Mouse (Mus musculus) heart, embryonic 11.5 days (tissue): ENCODE results near the gene Radil. TPM values are rescaled to one million over a fixed set of nuclear protein-coding genes. Genes with fewer than 3 reads are reported as not detected.

ENCODE experiments used
- ATAC-seq: fragments of 200-750 bp; cut with Nextera tagmentation; replicated peaks from 2 replicates; pipeline ENCODE4 v1.8.0; 2017; ENCODE audit warnings: moderate library complexity; ENCODE audit not compliant: insufficient number of reproducible peaks, low FRiP score, low TSS enrichment
- H3K27ac ChIP-seq: fragments of 300-500 bp; sonication (generic); 2 replicates; pipeline ENCODE4 v1.5.1; 2014; ENCODE audit warnings: mild to moderate bottlenecking, low read depth, low read length
- H3K27me3 ChIP-seq: fragments of 300-500 bp; sonication (generic); 2 replicates; pipeline ENCODE4 v1.6.1; 2014; ENCODE audit warnings: mild to moderate bottlenecking, low read length, mixed read lengths; ENCODE audit not compliant: control insufficient read depth, insufficient read depth
- H3K36me3 ChIP-seq: fragments of 300-500 bp; sonication (generic); 2 replicates; pipeline ENCODE4 v1.6.1; 2014; ENCODE audit warnings: mild to moderate bottlenecking, low read length, moderate library complexity, mixed read lengths; ENCODE audit not compliant: control insufficient read depth, insufficient read depth
- H3K4me1 ChIP-seq: fragments of 300-500 bp; sonication (generic); 2 replicates; pipeline ENCODE4 v1.6.1; 2014; ENCODE audit warnings: low read length; ENCODE audit not compliant: control insufficient read depth, insufficient read depth
- H3K4me2 ChIP-seq: fragments of 300-500 bp; sonication (generic); 2 replicates; pipeline ENCODE4 v1.6.1; 2014; ENCODE audit warnings: mild to moderate bottlenecking, moderate library complexity
- H3K4me3 ChIP-seq: fragments of 300-500 bp; sonication (generic); 2 replicates; pipeline ENCODE4 v1.5.1; 2014; ENCODE audit warnings: low read depth, low read length
- H3K9ac ChIP-seq: fragments of 300-500 bp; sonication (generic); 2 replicates; pipeline ENCODE4 v1.6.1; 2014; ENCODE audit warnings: mild to moderate bottlenecking, low read depth, low read length, moderate library complexity
- H3K9me3 ChIP-seq: fragments of 300-500 bp; sonication (generic); replicated peaks from 2 replicates; pipeline ENCODE4 v1.6.1; 2016; ENCODE audit warnings: low read length; ENCODE audit not compliant: control insufficient read depth
- WGBS: fragments of 180-500 bp; shearing (Covaris S2); extraction: QIAGEN DNeasy Blood & Tissue Kit; methylation state at CpG from one replicate; pipeline ENCODE4 v1.1.7; 2014; ENCODE audit not compliant: insufficient replicate concordance; 5-methylcytosine and 5-hydroxymethylcytosine counted together
- polyA plus RNA-seq: library from polyadenylated mRNA; unstranded; fragments of >200 nt; fragmentation: Nextera tagmentation; extraction: Ambion mirVana; gene quantifications from 2 replicates; pipeline ENCODE4 v1.2.1, GENCODE M21; 2014

Radil gene
- polyA plus RNA-seq, 1 experiment from 2014 or later: 10.0 TPM

GRCm38 (mm10) chr5:142453742-142454141 lies 97.2 kb downstream of the Radil start:
- 88% methylated on average over 13 of the region's 13 CpGs for WGBS

GRCm38 (mm10) chr5:142451759-142452158 lies 99.1 kb downstream of the Radil start:
- Histone ChIP-seq H3K36me3 (peaks cover 19% of the 10 kb centered on the region), H3K4me3 (no peak overlapping the region)

More at GRCm38 (mm10) chr5:142453742-142454141, 97.2 kb downstream of the Radil start:
- Histone ChIP-seq H3K27me3 (no peaks in the 10 kb centered on the region), H3K4me1 (peaks cover 3% of the 10 kb centered on the region; the same call in 1 of the 2 replicates), H3K9ac (no peak overlapping the region), H3K9me3 (no peaks in the 10 kb centered on the region), H3K4me3 (no peak overlapping the region), H3K36me3 (peaks cover 21% of the 10 kb centered on the region), H3K4me2 (no peak overlapping the region), H3K27ac (no peak overlapping the region)
- no peak for ATAC-seq

GRCm38 (mm10) chr5:142450846-142451245 lies 100.1 kb downstream of the Radil start:
- Histone ChIP-seq H3K4me2 (no peak overlapping the region), H3K4me3 (no peak overlapping the region), H3K4me1 (peaks cover 14% of the 10 kb centered on the region), H3K27ac (no peak overlapping the region), H3K9me3 (no peaks in the 10 kb centered on the region), H3K36me3 (peaks cover 13% of the 10 kb centered on the region; the same call in 1 of the 2 replicates), H3K9ac (no peak overlapping the region), H3K27me3 (no peaks in the 10 kb centered on the region)
- no peak for ATAC-seq
- WGBS: 91% methylated on average over 9 of the region's 9 CpGs

More at GRCm38 (mm10) chr5:142451759-142452158, 99.1 kb downstream of the Radil start:
- no peak for ATAC-seq
- peaks cover 12% of the 10 kb centered on the region for H3K4me1 ChIP-seq
- 11% methylated on average over 1 of the region's 1 CpGs for WGBS
- no peak overlapping the region for H3K27ac ChIP-seq
- no peaks in the 10 kb centered on the region for H3K9me3 ChIP-seq
- H3K9ac ChIP-seq: no peak overlapping the region
- no peaks in the 10 kb centered on the region for H3K27me3 ChIP-seq
- H3K4me2 ChIP-seq: no peak overlapping the region

GRCm38 (mm10) chr5:142448623-142449022 lies 102.3 kb downstream of the Radil start:
- H3K4me1 ChIP-seq: peaks cover 31% of the 10 kb centered on the region
- H3K27me3 ChIP-seq: no peaks in the 10 kb centered on the region
- no peak overlapping the region for H3K4me2 ChIP-seq
- H3K9me3 ChIP-seq: no peaks in the 10 kb centered on the region
- H3K4me3 ChIP-seq: no peak overlapping the region
- no peak for ATAC-seq
- peaks cover 7% of the 10 kb centered on the region; the same call in 1 of the 2 replicates for H3K36me3 ChIP-seq
- no peak overlapping the region for H3K27ac ChIP-seq
- H3K9ac ChIP-seq: no peak overlapping the region
- 61% methylated on average over 12 of the region's 12 CpGs for WGBS

GRCm38 (mm10) chr5:142448076-142448475 lies 102.8 kb downstream of the Radil start:
- Histone ChIP-seq H3K4me3 (no peak overlapping the region), H3K27me3 (no peaks in the 10 kb centered on the region), H3K27ac (0 out of 2 replicates have a peak overlapping the region, but pooled peaks have one; percentile 6), H3K9me3 (no peaks in the 10 kb centered on the region), H3K4me2 (no peak overlapping the region; the same call in 1 of the 2 replicates), H3K9ac (no peak overlapping the region; the same call in 1 of the 2 replicates), H3K36me3 (peaks cover 7% of the 10 kb centered on the region; the same call in 1 of the 2 replicates), H3K4me1 (peaks cover 36% of the 10 kb centered on the region)
- WGBS: 11% methylated on average over 9 of the region's 9 CpGs
- peak; percentile 47 for ATAC-seq

- Histone ChIP-seq H3K27ac (no peak overlapping the region; the same call in 1 of the 2 replicates), H3K4me1 (peaks cover 46% of the 10 kb centered on the region)
Measured at GRCm38 (mm10) chr5:142445709-142446108, 105.2 kb downstream of the Radil start.

GRCm38 (mm10) chr5:142444791-142445531 lies 105.9 kb downstream of the Radil start:
- Histone ChIP-seq H3K4me1 (peaks cover 49% of the 10 kb centered on the region), H3K9ac (no peak overlapping the region; the same call in 1 of the 2 replicates), H3K27me3 (no peaks in the 10 kb centered on the region), H3K4me2 (no peak overlapping the region), H3K27ac (peak overlapping the region; percentile 41; the same call in 1 of the 2 replicates), H3K9me3 (no peaks in the 10 kb centered on the region), H3K36me3 (no peaks in the 10 kb centered on the region), H3K4me3 (no peak overlapping the region)
- WGBS: 49% methylated on average over 11 of the region's 11 CpGs
- ATAC-seq: peak; percentile 44

More at GRCm38 (mm10) chr5:142445709-142446108, 105.2 kb downstream of the Radil start:
- Histone ChIP-seq H3K9ac (no peak overlapping the region), H3K9me3 (no peaks in the 10 kb centered on the region), H3K27me3 (no peaks in the 10 kb centered on the region), H3K36me3 (no peaks in the 10 kb centered on the region), H3K4me2 (no peak overlapping the region), H3K4me3 (no peak overlapping the region)
- no peak for ATAC-seq
- WGBS: 37% methylated on average over 8 of the region's 8 CpGs

- no peaks in the 10 kb centered on the region for H3K9me3 ChIP-seq
- no peak for ATAC-seq
- H3K4me3 ChIP-seq: no peak overlapping the region
- H3K4me1 ChIP-seq: peaks cover 56% of the 10 kb centered on the region
- no peaks in the 10 kb centered on the region for H3K36me3 ChIP-seq
- no peaks in the 10 kb centered on the region for H3K27me3 ChIP-seq
- H3K9ac ChIP-seq: no peak overlapping the region; the same call in 1 of the 2 replicates
- H3K4me2 ChIP-seq: no peak overlapping the region
- H3K27ac ChIP-seq: no peak overlapping the region
- WGBS: 71% methylated on average over 14 of the region's 14 CpGs
Measured at GRCm38 (mm10) chr5:142443994-142444393, 106.9 kb downstream of the Radil start.
